ENCODE assay signal across 12 mouse cellular contexts in genomic region chr11:67458171-67458570, GRCm38 (mm10). TPM values are rescaled to one million over a fixed set of nuclear protein-coding genes. Genes with fewer than 3 reads are reported as not detected.
A peak's percentile ranks its signal among the peaks of the same experiment; 100 is the strongest.
DNase-seq lines count a peak whose midpoint lies in the region; ATAC-seq and TF ChIP-seq lines count a peak whose summit lies in the region.
"Had no signal": no experiment of that assay in that cellular context is flagged by ENCODE, and none has a peak within 500 bp of the region (broad histone marks: within the 10 kb centered on the region; RNA-seq: fewer than 3 reads in every experiment).

No protein-coding gene starts in this region.

- H3K27me3 ChIP-seq in hindbrain, embryonic 11.5 days (ENCODE audit: control insufficient read depth, insufficient read depth, low read length) = peaks cover 13% of the 10 kb centered on the region; the same call in 1 of the 2 replicates
- H3K27me3 ChIP-seq in hindbrain, embryonic 12.5 days = peaks cover 40% of the 10 kb centered on the region
- no peaks in the 10 kb centered on the region; the same call in 1 of the 2 replicates for H3K27me3 ChIP-seq in lung, postnatal 0 days (replicated peaks; ENCODE audit: insufficient read depth, low read length)

- H3K4me3 ChIP-seq in hindbrain, embryonic 11.5 days (ENCODE audit: low read depth, low read length) = no peak overlapping the region
- no peak overlapping the region for H3K4me3 ChIP-seq in hindbrain, embryonic 12.5 days
- no peak overlapping the region for H3K4me3 ChIP-seq in lung, postnatal 0 days (ENCODE audit: low read depth, low read length)
- H3K4me3 ChIP-seq: embryonic facial prominence, embryonic 13.5 days; kidney, embryonic 15.5 days; liver, embryonic 13.5 days had no signal

- no peaks in the 10 kb centered on the region for H3K4me1 ChIP-seq in hindbrain, embryonic 11.5 days (replicated peaks; ENCODE audit: control insufficient read depth, insufficient read depth, low read length)
- peaks cover 17% of the 10 kb centered on the region for H3K4me1 ChIP-seq in hindbrain, embryonic 12.5 days
- 0 out of 2 replicates have a peak, but pooled peaks cover 4% of the 10 kb centered on the region for H3K4me1 ChIP-seq in lung, postnatal 0 days (ENCODE audit: insufficient read depth, low read depth, low read length)

- peak; percentile 74 for TF ChIP-seq CTCF in lung, postnatal 0 days (IDR thresholded peaks at IDR 0.05)

- WGBS in hindbrain, embryonic 11.5 days = 26% methylated on average over 2 of the region's 2 CpGs
- 36% methylated on average over 2 of the region's 2 CpGs for WGBS in hindbrain, embryonic 12.5 days
- WGBS in lung, postnatal 0 days = 18% methylated on average over 2 of the region's 2 CpGs

- TF ChIP-seq EP300 in lung, postnatal 0 days (IDR thresholded peaks at IDR 0.05) = no peak

- no peak for ATAC-seq in hindbrain, embryonic 11.5 days (ENCODE audit: low FRiP score)
- ATAC-seq in hindbrain, embryonic 12.5 days (ENCODE audit: low FRiP score) = no peak
- no peak for ATAC-seq in lung, postnatal 0 days
- ATAC-seq in megakaryocyte progenitor cell, adult 5-6 weeks (replicated peaks; ENCODE audit: poor library complexity) = peak; percentile 51

- H3K9ac ChIP-seq in hindbrain, embryonic 11.5 days (ENCODE audit: low read depth, low read length) = no peak overlapping the region
- no peak overlapping the region for H3K9ac ChIP-seq in hindbrain, embryonic 12.5 days
- H3K9ac ChIP-seq in lung, postnatal 0 days (replicated peaks; ENCODE audit: low read depth) = no peak overlapping the region
- H3K9ac ChIP-seq: embryonic facial prominence, embryonic 13.5 days; kidney, embryonic 15.5 days; liver, embryonic 13.5 days had no signal

- H3K9me3 ChIP-seq in hindbrain, embryonic 11.5 days (ENCODE audit: control insufficient read depth, low read length) = no peaks in the 10 kb centered on the region
- no peaks in the 10 kb centered on the region for H3K9me3 ChIP-seq in hindbrain, embryonic 12.5 days (replicated peaks)
- no peaks in the 10 kb centered on the region for H3K9me3 ChIP-seq in lung, postnatal 0 days (ENCODE audit: low read length)
- H3K9me3 ChIP-seq: embryonic facial prominence, embryonic 13.5 days; kidney, embryonic 15.5 days; liver, embryonic 13.5 days had no signal

- no peaks in the 10 kb centered on the region for H3K36me3 ChIP-seq in hindbrain, embryonic 11.5 days (ENCODE audit: control insufficient read depth, insufficient read depth, low read length)
- no peaks in the 10 kb centered on the region for H3K36me3 ChIP-seq in hindbrain, embryonic 12.5 days
- H3K36me3 ChIP-seq in lung, postnatal 0 days (ENCODE audit: insufficient read depth, low read length) = no peaks in the 10 kb centered on the region
- H3K36me3 ChIP-seq: embryonic facial prominence, embryonic 13.5 days; kidney, embryonic 15.5 days; liver, embryonic 13.5 days had no signal

- H3K27ac ChIP-seq in hindbrain, embryonic 11.5 days (ENCODE audit: low read depth, low read length) = no peak overlapping the region
- no peak overlapping the region for H3K27ac ChIP-seq in hindbrain, embryonic 12.5 days
- no peak overlapping the region for H3K27ac ChIP-seq in lung, postnatal 0 days (ENCODE audit: low read length)
- H3K27ac ChIP-seq: embryonic facial prominence, embryonic 13.5 days; kidney, embryonic 15.5 days; liver, embryonic 13.5 days had no signal

- H3K4me2 ChIP-seq in hindbrain, embryonic 11.5 days (replicated peaks; ENCODE audit: low read depth, low read length) = no peak overlapping the region
- no peak overlapping the region for H3K4me2 ChIP-seq in hindbrain, embryonic 12.5 days (replicated peaks)
- H3K4me2 ChIP-seq in lung, postnatal 0 days (replicated peaks; ENCODE audit: low read depth, low read length) = no peak overlapping the region
- H3K4me2 ChIP-seq: embryonic facial prominence, embryonic 13.5 days; kidney, embryonic 15.5 days; liver, embryonic 13.5 days had no signal

- peak; percentile 8 for DNase-seq in cerebellum, adult 8-10 months
- DNase-seq in cerebellum, postnatal 25 days = no peak
- peak; percentile 33 for DNase-seq in hindbrain, embryonic 11.5 days (ENCODE audit: low spot score)
- DNase-seq in lung, postnatal 0 days (ENCODE audit: low spot score) = peak; percentile 81
- no peak for DNase-seq in lung, postnatal 4 days
- no peak for DNase-seq in thymus, postnatal 4 days
- DNase-seq: gastrocnemius, postnatal 36 days; liver, embryonic 13.5 days had no signal

RNA-seq across cellular contexts. Expression of gene Gas7, which starts 2.9 kb away (rescaled TPM):
- 2.6 and 4.2 TPM in 2 replicates for polyA plus RNA-seq in hindbrain, embryonic 11.5 days (2014; fragmentation: Nextera tagmentation; extraction: Ambion mirVana)
- polyA plus RNA-seq in hindbrain, embryonic 12.5 days (2016; fragmentation: Nextera tagmentation; extraction: Ambion mirVana) = 3.8 and 4.1 TPM in 2 replicates
- polyA plus RNA-seq in lung, postnatal 0 days (2015; fragmentation: Nextera tagmentation; extraction: Ambion mirVana) = 18.7 and 20.9 TPM in 2 replicates
- total RNA-seq in megakaryocyte progenitor cell, adult 5-6 weeks (2015) = 10.0 and 15.0 TPM in 2 replicates
- total RNA-seq in megakaryocyte progenitor cell, adult 5-6 weeks (2017) = 8.7 and 13.2 TPM in 2 replicates

Comparison
In these comparisons a context has a peak if more than half of its experiments do, and no peak if none do; other contexts are left out.
1. DNase-seq: peak in cerebellum, adult 8-10 months (single experiment), hindbrain, embryonic 11.5 days (single experiment) and lung, postnatal 0 days (single experiment); none in cerebellum, postnatal 25 days (0 of 2), lung, postnatal 4 days (0 of 2) and thymus, postnatal 4 days (single experiment).